Mouse (Mus musculus) cerebellum, adult 9-11 months (tissue): ENCODE measurements around the gene Gpr85.
"Not testable (repeated sequence)": the region's sequence is repeated elsewhere in the genome, so short reads cannot be mapped to it uniquely, and the experiment has no call there.

Experiments
- DNase-seq: peaks from one replicate; pipeline ENCODE4 v3.0.0; 2022

The Gpr85 gene

DNA sequence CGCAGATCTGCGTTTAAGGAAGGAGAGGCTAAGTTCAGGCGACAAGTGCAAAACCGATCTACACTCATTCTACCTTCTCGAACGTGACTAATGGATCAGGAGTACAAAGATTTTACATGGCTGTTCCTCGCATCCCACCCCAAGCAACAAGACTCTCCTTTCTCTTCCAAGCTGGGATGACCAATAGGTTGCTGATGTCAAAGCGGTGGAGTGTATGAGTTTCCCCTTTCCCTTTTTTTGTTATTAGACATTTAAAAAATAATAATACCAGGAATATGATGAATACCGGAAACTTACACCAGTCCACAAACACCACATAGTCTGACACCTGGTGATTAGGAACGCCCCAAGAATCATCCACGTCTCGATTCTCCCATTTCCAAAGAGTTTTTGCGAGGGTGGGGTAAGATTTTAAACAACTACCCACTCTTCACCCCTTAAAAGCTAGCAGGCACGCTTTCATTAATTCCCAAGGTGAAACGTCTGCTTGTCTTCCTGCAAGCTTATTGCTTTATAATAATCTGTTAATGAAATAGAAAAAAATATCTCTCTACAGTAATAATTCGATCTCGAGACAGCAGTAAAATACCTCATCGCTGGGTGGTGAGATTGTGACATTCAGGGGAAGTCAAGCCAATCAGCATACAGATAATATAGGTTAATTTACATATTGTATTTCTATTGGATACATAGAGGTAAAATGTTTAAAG is at the start of gene Gpr85:
Gene Gpr85 (minus strand): TSS at position 598 of the 710 bp plus-strand sequence.
- DNase-seq: peak; percentile 52

DNA sequence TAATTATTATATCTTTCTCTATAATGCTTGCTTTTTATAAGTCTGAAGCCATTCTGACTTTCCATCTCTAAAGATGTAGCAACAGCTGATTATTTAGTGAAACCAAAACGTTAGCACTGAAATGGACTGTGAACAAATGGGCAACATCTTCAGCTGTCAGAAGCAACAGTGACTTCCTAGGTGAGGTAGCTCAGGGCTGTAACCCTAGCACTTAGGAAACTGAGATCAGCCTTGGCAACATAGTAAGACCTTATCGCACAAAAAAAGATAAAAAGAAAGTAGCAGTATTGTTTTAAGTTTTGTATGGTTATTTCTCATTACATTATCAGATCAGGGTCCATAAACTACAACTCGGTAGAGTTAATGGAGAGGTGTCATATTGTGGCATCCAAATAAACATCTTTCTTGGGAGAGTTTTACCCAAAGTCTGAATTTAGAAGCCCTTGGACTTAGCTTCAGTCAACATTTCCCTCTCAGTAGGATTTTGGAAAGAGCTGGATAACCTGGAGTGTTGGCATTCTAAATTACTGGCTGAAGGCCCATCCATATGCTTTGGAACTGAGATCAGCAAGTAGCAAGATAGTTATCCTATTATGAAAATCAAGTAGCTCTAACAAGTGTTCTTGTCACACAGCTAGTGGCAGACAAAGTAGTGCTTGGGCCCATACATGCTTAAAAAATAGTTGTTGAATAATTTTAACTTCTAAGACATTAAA is 45.3 kb upstream of the Gpr85 start:
- peak; percentile 91 for DNase-seq

DNA sequence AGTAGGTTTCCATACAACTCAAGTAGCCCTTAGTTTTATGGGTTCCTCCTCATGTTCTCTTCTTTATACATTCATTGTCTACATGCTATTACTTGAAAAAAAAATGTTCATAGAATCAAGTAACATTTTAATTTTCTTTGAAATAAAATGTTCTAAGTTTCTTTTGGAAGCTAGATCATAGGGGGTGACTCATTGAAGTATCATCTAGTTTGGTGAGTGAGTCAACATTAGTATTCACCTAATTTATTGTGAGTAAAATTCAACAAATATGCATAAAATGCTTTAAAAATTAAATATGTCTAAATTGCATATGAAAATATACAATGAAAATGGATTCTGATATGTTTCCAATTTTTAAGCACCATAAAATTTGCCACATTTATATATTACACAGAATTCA is 43.2 kb upstream of the Gpr85 start:
- DNase-seq: no peak

DNA sequence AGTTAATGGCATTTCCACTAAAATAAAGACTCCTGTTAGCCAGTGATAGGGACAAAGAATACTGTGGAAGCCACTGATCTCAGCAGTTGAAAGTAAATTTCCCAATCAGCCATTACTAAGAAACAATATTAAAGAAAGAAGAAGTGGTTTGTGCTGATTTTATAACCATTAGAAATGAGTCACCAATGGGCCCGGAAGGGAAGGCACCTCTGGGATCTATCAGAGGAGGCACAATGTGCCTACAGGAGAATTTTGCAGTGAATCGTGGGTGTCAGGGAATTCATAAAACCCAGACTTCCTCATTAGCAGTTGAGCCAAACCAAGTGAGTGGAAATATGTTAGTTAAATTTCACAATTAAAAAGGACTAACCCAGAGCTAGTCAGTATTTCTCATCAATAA is 34.2 kb upstream of the Gpr85 start:
- no peak for DNase-seq

DNA sequence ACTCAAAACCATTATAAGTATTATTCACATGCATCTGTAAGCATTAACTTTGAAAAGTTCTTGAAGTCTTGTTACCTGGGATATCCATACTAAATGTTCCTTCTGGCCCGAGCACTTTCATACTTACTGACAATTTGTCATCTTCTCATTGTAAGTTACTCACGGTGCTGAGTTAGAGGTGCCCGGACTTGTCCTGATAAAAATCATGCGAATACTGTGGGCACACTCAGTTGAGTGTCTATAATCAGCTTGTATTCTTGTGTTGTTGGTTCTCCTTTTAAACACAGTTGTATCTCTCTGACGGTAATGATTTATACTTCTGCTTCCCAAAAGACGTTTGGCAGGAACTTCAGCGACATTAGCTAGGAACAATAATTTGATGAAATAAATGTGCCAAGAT is 32.3 kb upstream of the Gpr85 start:
- peak; percentile 10 for DNase-seq

DNA sequence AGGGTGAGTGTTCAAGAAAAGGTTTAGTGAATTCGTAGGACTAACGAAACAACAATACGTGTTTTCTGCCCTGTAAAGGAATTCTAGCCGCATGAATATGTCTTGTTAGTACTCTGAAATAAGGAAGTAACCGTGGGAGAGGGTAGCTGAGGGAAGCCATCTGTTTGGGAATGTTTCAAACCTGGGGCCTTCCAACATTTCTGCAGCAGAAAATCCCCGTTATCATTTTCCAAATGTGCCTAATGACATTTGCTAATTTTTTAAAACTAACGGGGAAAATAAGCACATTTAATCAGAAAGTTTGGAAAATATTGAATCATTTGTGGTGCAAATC is 31.9 kb upstream of the Gpr85 start:
- no peak for DNase-seq

DNA sequence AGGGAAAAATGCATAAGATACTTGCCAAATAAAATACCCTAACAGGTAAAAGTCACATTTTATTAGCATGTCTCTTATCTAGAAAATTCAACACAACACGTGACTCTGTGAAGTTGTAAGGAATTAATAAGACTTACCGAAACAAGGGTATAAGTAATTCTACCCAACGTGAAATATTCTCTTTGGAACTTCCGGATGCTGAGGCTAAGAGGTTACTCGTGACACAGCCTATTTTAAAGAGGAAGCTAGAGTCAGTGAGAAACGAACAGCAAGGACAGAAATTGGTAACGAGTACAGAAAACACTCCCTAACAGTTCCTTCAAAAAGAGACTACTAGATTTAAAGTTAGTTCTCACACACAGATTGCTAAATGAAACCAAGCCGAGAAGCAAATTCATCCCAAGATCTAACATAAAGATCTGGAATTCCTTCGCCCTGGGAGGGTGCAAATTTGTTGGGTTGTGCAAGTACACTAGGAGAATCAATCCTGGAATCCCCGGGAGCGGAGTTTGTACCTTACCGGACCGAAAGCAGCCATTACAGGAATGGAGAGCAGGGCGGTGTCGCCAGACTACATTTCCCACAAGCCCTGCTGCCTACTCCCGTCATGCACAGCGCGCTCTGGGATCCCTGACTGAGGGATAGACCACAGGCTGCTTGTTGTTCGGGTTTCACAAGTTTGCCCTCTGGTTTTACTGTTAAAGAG is 31.3 kb upstream of the Gpr85 start, which contains the start of gene 2610001J05Rik:
Gene 2610001J05Rik (minus strand): TSS at position 600 of the 706 bp plus-strand sequence.
- peak; percentile 92 for DNase-seq

DNA sequence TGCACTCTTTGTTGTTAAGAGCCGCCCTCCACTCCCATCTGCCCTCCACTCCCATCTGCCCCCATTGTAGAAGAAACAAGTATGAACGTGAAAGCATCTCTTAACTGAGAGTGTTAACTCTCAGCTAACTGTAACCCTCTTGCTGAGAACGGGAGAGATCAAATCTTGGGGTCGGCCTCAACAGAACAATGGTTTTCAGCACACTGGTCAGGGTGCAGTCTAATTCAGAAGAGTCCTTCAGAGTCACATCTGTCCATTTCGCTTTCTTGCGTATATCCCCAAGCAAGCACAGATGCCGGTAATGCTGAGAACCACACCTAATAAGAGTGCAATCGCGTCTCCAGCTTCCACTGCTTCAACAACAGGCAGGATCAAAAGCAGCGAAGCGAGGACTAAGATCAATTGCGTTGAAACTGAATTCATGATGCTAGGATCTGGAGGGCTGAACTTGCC is 30.6 kb upstream of the Gpr85 start:
- DNase-seq: peak; percentile 13

DNA sequence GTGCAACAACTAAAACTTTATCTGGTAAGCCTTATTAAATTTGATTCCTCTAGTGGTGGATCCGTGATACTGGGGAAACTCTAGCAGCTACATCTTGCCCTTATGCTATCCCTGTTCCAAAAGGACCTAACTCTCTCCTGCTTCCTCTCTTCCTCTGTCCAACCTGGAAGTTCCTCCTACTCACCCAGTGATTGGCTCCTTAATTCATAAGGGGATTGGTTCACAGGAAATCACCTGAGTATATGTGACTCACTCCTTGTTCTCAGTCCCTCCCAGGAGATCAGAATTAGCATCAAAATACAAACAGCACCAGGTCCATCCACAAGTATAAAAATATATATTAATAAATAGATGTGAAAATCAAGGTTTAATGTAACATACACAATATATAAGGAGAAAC is 20.9 kb upstream of the Gpr85 start:
- DNase-seq: no peak

DNA sequence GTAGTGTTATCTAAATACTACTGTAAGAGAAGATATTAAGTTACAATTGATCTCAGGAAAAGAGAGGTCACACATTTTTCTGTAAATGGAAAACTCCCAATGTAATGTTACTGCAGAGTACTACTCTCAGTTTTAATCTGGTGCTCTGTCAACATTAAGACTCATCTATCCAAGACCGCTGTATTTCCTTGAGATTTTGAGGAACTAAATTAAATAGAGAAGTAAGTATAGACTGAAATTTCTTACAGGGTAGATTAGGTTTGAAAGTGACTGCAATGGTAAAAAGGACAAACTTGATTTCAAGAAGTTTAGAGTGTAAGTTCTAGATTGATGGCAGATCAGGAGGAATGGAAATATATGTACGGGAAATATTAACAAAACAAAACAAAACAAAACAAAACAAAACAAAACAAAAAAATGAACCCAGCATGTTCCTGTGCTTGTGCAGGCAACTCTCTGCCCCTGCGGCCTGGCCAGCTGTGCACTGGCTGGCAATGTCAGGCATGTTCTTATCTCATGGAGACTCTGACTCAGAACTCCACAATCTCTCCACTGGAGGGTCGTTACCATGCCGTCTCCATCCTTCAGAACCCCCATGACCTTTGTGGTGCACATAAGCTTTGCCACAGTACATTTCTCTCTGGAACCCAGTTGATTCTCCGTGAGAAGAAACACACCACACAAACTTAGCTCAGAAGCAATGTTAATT is 20.3 kb upstream of the Gpr85 start:
- DNase-seq: no peak

DNA sequence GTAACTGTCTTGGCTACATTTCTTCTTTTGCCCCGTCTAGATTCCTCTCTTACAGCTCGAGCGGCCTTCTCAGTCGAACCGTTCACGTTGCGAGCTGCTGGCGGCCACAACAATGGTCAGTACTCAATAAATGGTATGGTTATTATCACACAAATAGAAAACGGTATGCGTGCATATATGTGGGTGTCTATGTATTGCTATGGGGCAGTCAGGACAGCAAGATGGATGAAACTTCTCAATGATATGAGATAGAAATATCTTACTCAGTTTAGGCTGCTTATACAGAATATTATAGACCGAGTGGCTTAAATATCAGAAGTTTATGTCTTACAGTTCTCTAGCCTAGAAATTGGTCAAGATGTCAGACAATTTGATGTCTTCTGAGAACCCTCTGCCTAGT is 14.5 kb upstream of the Gpr85 start:
- DNase-seq: no peak

DNA sequence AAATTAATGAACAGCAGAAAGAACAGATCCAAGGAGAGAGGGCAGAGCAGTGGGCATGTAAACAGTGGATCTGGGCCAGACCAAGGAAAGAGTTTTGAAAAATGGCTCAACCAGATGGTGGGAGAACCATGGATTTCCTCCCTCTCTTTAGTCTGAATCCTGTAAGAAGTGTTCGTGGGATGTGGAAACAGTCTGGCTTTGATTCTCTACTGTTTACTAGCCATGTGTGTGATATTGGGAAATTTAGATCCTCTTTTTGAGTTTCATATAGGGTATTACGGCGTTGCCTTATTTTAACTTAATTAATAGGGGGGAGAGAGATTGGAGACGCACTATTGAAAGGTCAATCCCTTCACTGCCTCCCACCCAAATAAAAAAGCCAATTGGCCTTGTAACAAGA is 13.5 kb upstream of the Gpr85 start:
- no peak for DNase-seq

DNA sequence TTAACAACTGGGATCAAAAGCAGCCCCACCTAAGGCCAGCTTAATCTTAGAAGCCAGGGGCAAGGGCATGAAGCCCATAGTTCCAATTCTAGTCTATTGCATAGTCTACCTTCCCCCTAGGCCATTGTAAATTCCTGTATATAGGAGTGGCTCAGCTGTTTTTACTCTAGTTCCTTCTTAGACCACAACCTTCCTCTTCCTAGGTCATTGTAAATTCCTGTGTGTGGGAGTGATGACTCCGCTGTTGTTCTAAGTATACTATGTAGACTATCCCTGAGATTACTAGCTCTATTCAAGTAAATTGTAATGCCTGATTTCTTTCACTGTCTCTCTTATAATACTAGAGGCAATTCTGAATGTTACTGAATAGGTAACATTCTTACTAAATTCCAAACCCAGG is 6.3 kb upstream of the Gpr85 start:
- not testable (repeated sequence) for DNase-seq

DNA sequence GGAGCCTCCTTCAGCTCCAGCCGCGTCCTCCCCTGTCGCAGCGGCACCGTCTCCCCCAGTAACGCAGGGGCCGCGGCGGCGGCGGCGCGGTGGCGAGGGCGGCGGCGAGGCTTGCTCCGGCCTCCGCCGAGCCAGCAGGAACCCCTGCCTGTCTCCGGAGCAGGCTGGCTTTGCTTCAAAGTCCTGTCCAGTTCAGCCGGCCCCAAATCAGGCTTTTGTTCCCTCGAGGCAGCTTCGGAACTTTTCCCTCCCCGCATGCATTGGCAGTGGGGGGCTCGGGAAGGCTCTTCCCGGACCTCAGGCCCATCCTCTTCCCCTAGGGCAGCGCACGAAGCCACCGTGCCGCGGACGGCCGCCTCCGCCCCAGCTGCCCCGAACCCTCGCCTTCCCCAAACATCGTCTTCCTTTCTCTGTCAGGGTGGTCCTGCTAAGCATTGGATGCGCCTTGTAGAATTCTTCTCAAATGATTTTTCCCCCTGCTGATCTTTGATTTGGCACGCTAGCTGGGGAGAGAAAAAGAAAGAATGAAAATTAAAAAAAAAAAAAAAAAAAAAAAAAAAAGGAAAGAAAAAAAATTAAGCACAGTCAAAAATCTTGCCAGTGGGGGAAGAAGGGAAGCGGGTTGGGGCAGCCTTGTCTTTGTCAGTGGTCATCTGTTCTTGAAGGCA is 931 bp downstream of the Gpr85 start:
- DNase-seq: peak; percentile 91

DNA sequence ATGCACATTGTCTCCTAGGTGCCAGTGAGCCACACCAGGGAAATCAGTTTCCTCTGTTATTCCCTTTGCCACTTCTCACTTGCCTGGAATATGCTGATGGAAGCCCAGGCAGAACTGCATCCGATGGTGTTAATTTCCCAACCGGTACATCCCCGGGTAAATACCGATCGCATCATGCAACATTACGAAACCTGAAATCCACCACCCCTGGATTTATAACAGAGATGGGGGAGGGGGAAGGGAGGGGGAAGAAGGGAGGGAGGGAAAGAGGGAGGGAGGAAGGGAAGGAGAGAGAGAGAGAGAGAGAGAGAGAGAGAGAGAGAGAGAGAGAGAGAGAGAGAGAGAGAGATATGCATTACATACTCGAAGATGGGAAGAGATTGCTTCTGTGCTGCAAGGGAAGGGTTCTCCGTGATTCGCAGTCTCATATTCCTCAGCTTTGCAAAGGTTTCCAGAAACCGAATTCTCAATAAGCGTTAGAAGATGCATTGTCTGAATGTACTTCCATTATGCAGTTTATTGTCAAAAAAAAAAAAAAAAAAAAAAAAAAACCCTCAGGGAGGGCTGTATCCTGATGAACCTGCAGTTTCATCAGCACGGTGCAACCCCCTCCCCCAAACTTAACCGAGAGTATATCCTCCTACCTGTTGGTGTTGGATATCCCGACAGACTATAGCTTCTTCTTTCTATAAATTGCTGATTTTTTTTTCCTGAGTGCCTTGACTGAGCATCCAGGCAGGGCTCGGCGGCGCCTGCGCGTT is 1.6 kb downstream of the Gpr85 start:
- DNase-seq: peak; percentile 65

DNA sequence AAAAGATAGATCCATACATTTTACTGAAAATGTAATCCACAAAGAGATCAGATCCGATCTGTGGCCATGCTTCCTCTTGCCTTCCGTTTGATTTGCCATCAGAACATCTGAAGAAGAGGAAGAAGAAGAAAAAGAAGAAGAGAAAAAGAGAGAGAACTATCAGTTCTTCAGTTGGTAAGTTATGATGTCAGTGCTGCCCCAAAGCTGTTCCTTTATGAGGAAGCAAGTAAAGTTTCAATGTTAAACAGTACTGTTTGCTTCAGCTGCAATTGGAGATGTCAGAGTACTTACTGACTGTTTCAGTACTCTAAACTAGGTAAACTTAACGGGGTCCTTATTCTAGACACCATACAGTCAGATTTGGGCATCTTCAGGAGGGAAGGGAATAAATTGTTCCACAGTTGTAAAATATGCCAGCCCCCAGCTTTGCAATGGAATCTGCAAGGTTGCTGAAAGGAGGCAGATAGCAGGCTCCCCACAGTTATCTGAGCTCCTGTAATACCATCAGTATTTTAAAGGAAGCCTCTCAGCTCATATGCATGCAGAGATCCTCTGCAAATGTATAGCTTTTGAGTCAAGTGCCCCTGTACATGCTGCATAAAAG is 2.7 kb downstream of the Gpr85 start:
- DNase-seq: peak; percentile 31

DNA sequence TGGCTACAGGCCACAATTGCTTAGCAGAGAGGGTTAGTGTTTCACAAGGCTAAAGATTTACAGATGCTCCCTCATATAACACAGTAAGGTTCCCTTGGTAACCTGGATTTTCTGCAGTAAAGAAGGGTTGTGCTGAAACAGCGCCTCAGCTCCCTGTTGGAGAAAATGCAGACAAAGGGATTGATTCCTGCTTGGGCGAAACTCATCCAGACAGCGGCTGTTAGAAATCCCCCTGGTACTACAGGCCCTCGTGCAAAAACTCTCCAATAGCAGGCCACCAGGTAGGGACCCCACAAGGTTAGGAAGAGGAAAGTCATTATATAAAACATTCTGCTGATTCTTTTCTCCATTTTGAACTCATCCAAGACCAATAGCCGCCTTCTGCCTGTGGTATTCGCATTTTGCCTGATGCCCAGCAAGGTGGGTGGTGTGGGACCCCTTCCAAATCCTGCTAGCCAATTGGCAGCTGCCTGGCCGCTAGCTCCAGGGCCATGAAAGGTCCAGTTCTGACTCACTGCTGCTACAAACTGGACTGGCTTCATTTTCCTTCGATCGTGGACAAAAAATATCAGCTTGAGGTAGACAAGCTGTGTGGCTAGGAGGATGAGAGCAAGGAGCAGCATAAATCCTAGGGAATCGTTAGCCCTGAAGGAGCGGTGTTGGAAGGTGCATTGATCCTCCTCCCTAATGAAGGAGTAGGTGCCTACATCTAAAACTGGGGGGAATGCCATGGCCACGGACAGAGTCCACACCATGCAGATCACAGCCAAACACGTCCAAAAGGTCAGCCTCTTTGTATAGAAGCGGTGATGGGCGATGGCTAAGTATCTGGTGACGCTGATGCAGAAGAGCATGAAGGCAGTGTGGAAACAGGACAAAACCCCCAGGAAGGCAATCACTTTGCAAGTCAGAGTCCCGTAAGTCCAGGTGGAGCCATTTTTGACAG is 3.7 kb downstream of the Gpr85 start:
- peak; percentile 88 for DNase-seq

DNA sequence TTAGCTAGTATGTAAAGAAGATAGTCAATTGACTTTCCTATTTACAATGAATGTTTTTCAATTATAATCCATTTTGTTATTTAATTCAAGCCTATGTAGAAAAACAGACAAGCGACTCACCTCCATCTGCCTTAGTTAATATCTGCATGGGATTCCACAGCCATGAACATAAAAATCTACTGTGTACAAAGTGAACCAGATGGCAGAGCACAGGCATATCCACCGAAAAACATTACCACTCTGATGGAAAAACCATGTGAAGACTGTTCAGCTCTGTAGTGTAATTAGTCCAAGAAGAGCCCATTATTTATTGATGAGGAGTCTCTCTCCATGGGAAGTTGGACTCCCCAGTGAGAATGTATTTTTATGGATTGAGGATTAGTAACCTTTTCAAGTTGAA is 7.0 kb downstream of the Gpr85 start:
- DNase-seq: no peak

DNA sequence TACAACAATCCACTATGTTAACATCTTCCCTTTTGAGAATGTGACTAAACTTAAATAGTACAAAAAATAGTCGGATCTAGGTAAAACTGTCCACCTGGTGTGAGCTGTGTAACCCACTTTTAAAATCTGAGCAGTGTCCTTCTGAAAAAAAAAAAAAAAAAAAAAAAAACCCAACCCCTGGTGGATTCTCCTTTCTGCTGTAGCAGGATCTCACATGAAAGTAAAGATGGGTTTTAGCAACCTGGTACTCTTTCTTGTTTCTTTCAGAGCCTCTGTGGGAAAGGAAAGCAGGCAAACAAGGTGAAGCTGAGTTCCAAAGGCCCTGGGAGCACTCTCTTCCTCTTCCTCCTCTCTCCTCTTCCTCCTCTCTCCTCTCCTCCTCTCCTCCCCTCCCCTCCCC is 10.9 kb downstream of the Gpr85 start:
- DNase-seq: no peak

DNA sequence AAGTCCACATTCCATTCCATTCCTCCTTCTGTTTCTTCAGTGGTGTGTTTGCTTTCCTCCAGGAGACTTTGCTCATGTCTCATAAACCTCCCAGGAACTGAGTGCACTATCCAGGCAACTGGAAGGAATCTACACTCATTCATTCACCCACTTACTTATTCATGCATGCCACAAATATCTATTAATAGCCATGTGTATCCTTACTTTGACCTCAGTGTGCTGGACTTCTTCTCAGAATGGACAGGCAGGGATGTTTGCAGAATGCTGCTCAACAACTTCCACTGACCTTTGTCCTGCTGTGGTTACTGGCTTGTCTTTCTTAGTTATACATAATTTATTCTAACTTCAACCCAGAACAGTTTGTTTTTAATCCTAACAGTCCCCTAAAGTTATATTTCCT is 23.1 kb downstream of the Gpr85 start:
- no peak for DNase-seq
